Mouse (Mus musculus) limb, embryonic 11.5 days (tissue): ENCODE data around the gene Hspe1. TPM values are rescaled to one million over a fixed set of nuclear protein-coding genes. Genes with fewer than 3 reads are reported as not detected.

Experiments
- ATAC-seq: fragments of 200-750 bp; cut with Nextera tagmentation; 2 replicates; pipeline ENCODE4 v1.8.0; 2017; ENCODE audit warnings: low read depth; ENCODE audit not compliant: insufficient number of reproducible peaks, low FRiP score, low TSS enrichment
- DNase-seq: peaks from one replicate; pipeline ENCODE4 v3.0.0-alpha.2; 2015; ENCODE audit warnings: low spot score
- H3K27ac ChIP-seq: fragments of 300-500 bp; sonication (generic); replicated peaks from 2 replicates; pipeline ENCODE4 v1.5.1; 2014; ENCODE audit warnings: low read depth, mild to moderate bottlenecking, low read length
- H3K27me3 ChIP-seq: fragments of 300-500 bp; sonication (generic); 2 replicates; pipeline ENCODE4 v1.6.1; 2014; ENCODE audit warnings: mild to moderate bottlenecking, low read length, mixed read lengths; ENCODE audit not compliant: control insufficient read depth, insufficient read depth
- H3K36me3 ChIP-seq: fragments of 300-500 bp; sonication (generic); 2 replicates; pipeline ENCODE4 v1.6.1; 2014; ENCODE audit warnings: mild to moderate bottlenecking, low read length, moderate library complexity, mixed read lengths; ENCODE audit not compliant: control insufficient read depth, insufficient read depth
- H3K4me1 ChIP-seq: fragments of 300-500 bp; sonication (generic); 2 replicates; pipeline ENCODE4 v1.6.1; 2014; ENCODE audit warnings: low read length, mixed read lengths; ENCODE audit not compliant: control insufficient read depth, insufficient read depth
- H3K4me2 ChIP-seq: fragments of 300-500 bp; sonication (generic); 2 replicates; pipeline ENCODE4 v1.6.1; 2014; ENCODE audit warnings: low read depth, mild to moderate bottlenecking, moderate library complexity; ENCODE audit not compliant: severe bottlenecking
- H3K4me3 ChIP-seq: fragments of 300-500 bp; sonication (generic); 2 replicates; pipeline ENCODE4 v1.5.1; 2014; ENCODE audit warnings: low read depth, low read length
- H3K9ac ChIP-seq: fragments of 300-500 bp; sonication (generic); 2 replicates; pipeline ENCODE4 v1.6.1; 2014; ENCODE audit warnings: mild to moderate bottlenecking, low read length
- H3K9me3 ChIP-seq: fragments of 300-500 bp; sonication (generic); 2 replicates; pipeline ENCODE4 v1.6.1; 2016; ENCODE audit warnings: low read length; ENCODE audit not compliant: control insufficient read depth
- WGBS: fragments of 180-500 bp; shearing (Covaris S2); extraction: QIAGEN DNeasy Blood & Tissue Kit; methylation state at CpG from one replicate; pipeline ENCODE4 v1.1.7; 2014; 5-methylcytosine and 5-hydroxymethylcytosine counted together
- polyA plus RNA-seq: library from polyadenylated mRNA; unstranded; fragments of >200 nt; fragmentation: Nextera tagmentation; extraction: Ambion mirVana; gene quantifications from 2 replicates; pipeline ENCODE4 v1.2.1, GENCODE M21; 2014

Gene Hspe1
- polyA plus RNA-seq, 1 experiment from 2014 or later, result 605 TPM

DNA sequence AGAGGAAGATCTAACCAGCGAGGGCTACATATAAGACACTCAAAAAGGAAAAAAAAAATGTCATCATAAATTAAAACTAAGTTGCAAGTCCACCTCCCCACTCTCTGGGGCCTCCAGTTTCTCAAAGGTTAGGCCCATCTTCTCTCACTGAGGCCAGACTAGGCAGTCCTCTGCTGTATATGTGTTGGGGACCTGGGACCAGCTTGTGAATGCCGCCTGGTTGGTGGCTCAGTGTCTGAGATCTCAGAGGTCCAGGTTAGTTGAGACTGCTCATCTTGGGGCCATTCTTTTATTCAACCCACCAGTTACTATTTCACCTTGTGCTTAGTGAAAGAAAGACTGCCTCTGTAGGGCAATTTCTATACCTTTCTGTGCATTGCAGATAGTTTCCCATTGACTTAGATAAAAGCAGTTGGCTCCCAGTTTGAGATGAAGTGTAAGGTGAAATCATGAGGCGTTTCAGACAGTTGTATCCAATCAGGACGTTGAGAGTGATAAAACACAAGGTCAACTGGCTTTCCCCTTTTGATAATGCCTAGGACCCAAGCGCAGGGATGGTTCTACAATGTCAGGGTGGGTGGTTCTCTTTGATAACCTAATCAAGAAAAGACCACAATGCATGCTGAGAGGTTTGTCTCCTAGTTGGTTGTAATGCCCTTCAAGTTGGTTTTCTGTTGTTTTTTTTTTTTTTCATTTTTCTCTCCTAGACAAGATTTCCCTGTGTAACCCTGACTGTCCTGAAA is 12.1 kb upstream of the Hspe1 start:
- H3K27ac ChIP-seq, result no peak overlapping the region
- 66% methylated on average over 5 of the region's 5 CpGs for WGBS
- no peak overlapping the region for H3K4me2 ChIP-seq
- peaks cover 8% of the 10 kb centered on the region; the same call in 1 of the 2 replicates for H3K36me3 ChIP-seq
- ATAC-seq (no peak), DNase-seq (no peak)
- no peak overlapping the region for H3K4me3 ChIP-seq
- no peak overlapping the region for H3K9ac ChIP-seq
- no peaks in the 10 kb centered on the region for H3K27me3 ChIP-seq
- H3K4me1 ChIP-seq, result no peaks in the 10 kb centered on the region
- no peaks in the 10 kb centered on the region for H3K9me3 ChIP-seq

DNA sequence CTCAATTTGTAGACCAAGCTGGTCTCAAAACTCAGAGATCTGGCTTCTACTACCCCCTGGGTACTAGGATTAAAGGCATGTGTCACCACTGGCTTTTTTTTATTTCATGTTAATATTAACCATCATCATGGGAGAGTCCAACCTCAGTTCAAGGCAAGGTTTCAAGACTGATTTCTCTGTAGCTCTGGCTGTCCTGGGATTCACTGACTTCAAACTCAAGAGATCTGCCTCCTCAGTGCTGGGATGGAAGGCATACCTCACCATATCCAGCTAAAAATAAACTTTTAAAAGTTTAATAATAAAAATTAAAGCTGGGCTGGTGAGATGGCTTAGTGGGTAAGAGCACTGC is 11.6 kb upstream of the Hspe1 start:
- DNase-seq (no peak), ATAC-seq (no peak)
- H3K4me1 ChIP-seq, result no peaks in the 10 kb centered on the region
- H3K9ac ChIP-seq, result no peak overlapping the region
- no peak overlapping the region for H3K27ac ChIP-seq
- H3K9me3 ChIP-seq, result no peaks in the 10 kb centered on the region
- no peak overlapping the region for H3K4me3 ChIP-seq
- H3K4me2 ChIP-seq, result no peak overlapping the region
- H3K36me3 ChIP-seq, result peaks cover 12% of the 10 kb centered on the region; the same call in 1 of the 2 replicates
- no peaks in the 10 kb centered on the region for H3K27me3 ChIP-seq

DNA sequence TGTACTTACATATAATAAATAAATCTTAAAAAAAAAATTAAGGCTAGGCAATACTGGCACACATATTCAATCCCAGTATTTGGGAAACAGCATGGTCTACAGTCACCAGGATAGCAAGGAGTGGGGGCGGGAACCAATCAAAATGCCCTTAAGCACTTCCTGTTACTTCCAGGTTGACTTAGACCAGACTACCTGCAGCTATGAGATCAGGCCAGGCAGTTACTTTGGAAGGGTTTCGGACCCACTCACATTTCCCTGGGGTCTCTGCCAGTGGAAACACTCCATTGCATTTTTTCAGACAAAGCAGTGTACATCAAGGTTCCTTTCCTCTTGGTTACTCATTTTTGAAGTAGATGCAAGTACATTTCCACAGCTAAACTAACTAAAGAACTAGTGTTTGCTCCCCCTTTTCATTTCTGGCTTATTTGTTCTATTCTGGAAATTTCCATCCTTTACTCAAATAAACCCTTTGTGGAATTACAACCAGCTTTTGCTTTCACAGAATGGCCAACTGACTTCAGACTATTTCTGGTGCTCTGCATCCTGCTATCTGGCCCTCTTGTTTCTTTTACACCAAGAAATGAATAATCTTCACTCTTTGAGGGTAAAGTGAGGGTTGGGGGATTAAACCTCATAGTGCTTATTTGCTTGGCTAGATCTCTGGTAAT is 10.9 kb upstream of the Hspe1 start:
- Histone ChIP-seq H3K4me2 (no peak overlapping the region), H3K4me1 (no peaks in the 10 kb centered on the region), H3K9me3 (no peaks in the 10 kb centered on the region), H3K4me3 (no peak overlapping the region), H3K9ac (no peak overlapping the region), H3K27ac (no peak overlapping the region), H3K27me3 (no peaks in the 10 kb centered on the region), H3K36me3 (peaks cover 15% of the 10 kb centered on the region; the same call in 1 of the 2 replicates)
- ATAC-seq (no peak), DNase-seq (no peak)
- 71% methylated on average over 2 of the region's 2 CpGs for WGBS

GRCm38 (mm10) chr1:55079677-55080076 is 8.3 kb upstream of the Hspe1 start:
- Histone ChIP-seq H3K9me3 (no peaks in the 10 kb centered on the region; the same call in 1 of the 2 replicates), H3K4me1 (no peaks in the 10 kb centered on the region), H3K27ac (no peak overlapping the region), H3K36me3 (peaks cover 35% of the 10 kb centered on the region), H3K4me3 (no peak overlapping the region), H3K9ac (no peak overlapping the region), H3K4me2 (no peak overlapping the region), H3K27me3 (no peaks in the 10 kb centered on the region)
- WGBS, result 94% methylated on average over 4 of the region's 4 CpGs
- ATAC-seq, result no peak
- DNase-seq, result no peak

DNA sequence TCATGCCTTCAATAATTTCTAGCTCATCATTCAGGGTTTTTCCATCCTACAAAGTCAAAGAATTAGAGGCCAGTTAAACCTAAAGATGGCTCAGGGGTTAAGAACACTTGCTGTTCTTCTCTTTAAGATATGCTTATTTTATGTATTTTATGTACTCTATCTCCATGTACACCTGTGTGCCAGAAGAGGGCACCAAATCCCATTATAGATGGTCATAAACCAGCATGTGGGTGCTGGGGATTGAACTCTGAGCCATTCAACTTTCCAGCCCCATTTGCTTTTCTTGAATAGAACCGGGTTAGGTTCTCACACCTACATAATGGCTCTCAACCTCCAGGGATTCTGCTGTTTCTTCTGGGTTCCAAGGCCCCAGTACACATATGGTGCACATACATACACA is 5.8 kb upstream of the Hspe1 start:
- H3K4me3 ChIP-seq, result no peak overlapping the region
- no peak overlapping the region for H3K4me2 ChIP-seq
- no peak for DNase-seq
- no peak overlapping the region for H3K9ac ChIP-seq
- no peak for ATAC-seq
- 74% methylated on average over 1 of the region's 1 CpGs for WGBS
- H3K36me3 ChIP-seq, result peaks cover 35% of the 10 kb centered on the region
- H3K9me3 ChIP-seq, result no peaks in the 10 kb centered on the region; the same call in 1 of the 2 replicates
- H3K4me1 ChIP-seq, result peaks cover 8% of the 10 kb centered on the region
- no peak overlapping the region for H3K27ac ChIP-seq
- H3K27me3 ChIP-seq, result no peaks in the 10 kb centered on the region

- no peak overlapping the region for H3K9ac ChIP-seq
- H3K27me3 ChIP-seq, result no peaks in the 10 kb centered on the region
- WGBS, result 50% methylated on average over 7 of the region's 7 CpGs
- no peaks in the 10 kb centered on the region; the same call in 1 of the 2 replicates for H3K9me3 ChIP-seq
- peak overlapping the region; percentile 79 for H3K4me2 ChIP-seq
- DNase-seq (no peak), ATAC-seq (no peak)
- peaks cover 11% of the 10 kb centered on the region for H3K4me1 ChIP-seq
- peak overlapping the region; percentile 97; the same call in 1 of the 2 replicates for H3K4me3 ChIP-seq
- peaks cover 27% of the 10 kb centered on the region for H3K36me3 ChIP-seq
- no peak overlapping the region for H3K27ac ChIP-seq
Observed at GRCm38 (mm10) chr1:55085781-55086366, 2.1 kb upstream of the Hspe1 start.

- peak overlapping the region; percentile 92 for H3K27ac ChIP-seq
- DNase-seq, result no peak
- WGBS, result 3% methylated on average over 13 of the region's 13 CpGs
- peaks cover 11% of the 10 kb centered on the region for H3K4me1 ChIP-seq
- no peaks in the 10 kb centered on the region; the same call in 1 of the 2 replicates for H3K9me3 ChIP-seq
- ATAC-seq, result no peak; the same call in 1 of the 2 replicates
- H3K9ac ChIP-seq, result peak overlapping the region; percentile 93
- H3K4me3 ChIP-seq, result peak overlapping the region; percentile 97
- peaks cover 23% of the 10 kb centered on the region for H3K36me3 ChIP-seq
- H3K4me2 ChIP-seq, result peak overlapping the region; percentile 79
- H3K27me3 ChIP-seq, result no peaks in the 10 kb centered on the region
Observed at GRCm38 (mm10) chr1:55086868-55087400, 998 bp upstream of the Hspe1 start.

DNA sequence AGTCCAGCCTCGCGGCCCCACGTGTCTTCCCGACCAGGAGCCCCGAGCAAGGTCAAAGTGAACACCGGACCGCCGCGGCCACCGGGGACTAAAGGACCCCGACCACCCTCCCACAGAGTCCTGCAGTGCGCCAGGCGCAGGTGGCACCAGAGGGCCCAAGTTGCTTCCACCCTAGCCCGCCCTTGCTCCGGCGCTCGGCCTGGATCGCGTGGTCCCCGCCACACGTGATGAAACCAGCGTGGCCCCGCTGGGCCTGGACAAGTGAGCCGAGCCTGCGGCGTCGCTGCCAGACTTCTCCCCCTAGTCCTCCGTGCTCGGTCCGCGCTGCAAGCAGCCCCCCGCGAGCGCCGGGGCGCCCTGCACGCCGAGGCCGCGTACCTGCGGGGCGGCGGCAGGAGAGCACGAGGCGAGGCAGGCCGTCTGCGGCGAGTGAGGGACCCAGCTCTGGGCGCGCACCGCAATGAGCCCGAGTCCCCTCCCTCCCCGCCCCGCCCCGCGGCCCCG is 479 bp upstream of the Hspe1 start:
- Histone ChIP-seq H3K36me3 (peaks cover 18% of the 10 kb centered on the region), H3K9me3 (no peaks in the 10 kb centered on the region; the same call in 1 of the 2 replicates), H3K27me3 (no peaks in the 10 kb centered on the region), H3K9ac (peak overlapping the region; percentile 93), H3K27ac (peak overlapping the region; percentile 92), H3K4me2 (peak overlapping the region; percentile 79), H3K4me1 (peaks cover 11% of the 10 kb centered on the region), H3K4me3 (peak overlapping the region; percentile 97)
- ATAC-seq, result peak; percentile 61
- WGBS, result 0% methylated on average over 29 of the region's 57 CpGs
- DNase-seq, result no peak
